Mouse (Mus musculus) thymus, adult 2 months (tissue): ENCODE results near the gene Smarcb1.

Experiments
- CTCF ChIP-seq: fragments of 200-500 bp; IDR thresholded peaks from 2 replicates; pipeline ENCODE4 v1.5.1; 2012; ENCODE audit warnings: mild to moderate bottlenecking, control low read depth, low read length, moderate library complexity, borderline replicate concordance; ENCODE audit not compliant: control insufficient read depth, poor library complexity, insufficient read depth; ENCODE audit errors: extremely low read depth
- POLR2A ChIP-seq: fragments of 200-500 bp; IDR thresholded peaks from 2 replicates; pipeline ENCODE4 v1.6.1; 2012; ENCODE audit warnings: mild to moderate bottlenecking, low read length, control low read depth, moderate library complexity; ENCODE audit not compliant: control insufficient read depth, poor library complexity, insufficient read depth; ENCODE audit errors: extremely low read depth

GRCm38 (mm10) chr10:75889406-75890153, 31.8 kb downstream of the Smarcb1 start:
- no peak for TF ChIP-seq POLR2A
- no peak for TF ChIP-seq CTCF
